Mouse (Mus musculus): Measurements from ENCODE around the gene Lrfn2. TPM values are rescaled to one million over a fixed set of nuclear protein-coding genes. Genes with fewer than 3 reads are reported as not detected.

Gene Lrfn2
- polyA plus RNA-seq, 1 experiment from 2014 or later, result 0.41 TPM

DNA sequence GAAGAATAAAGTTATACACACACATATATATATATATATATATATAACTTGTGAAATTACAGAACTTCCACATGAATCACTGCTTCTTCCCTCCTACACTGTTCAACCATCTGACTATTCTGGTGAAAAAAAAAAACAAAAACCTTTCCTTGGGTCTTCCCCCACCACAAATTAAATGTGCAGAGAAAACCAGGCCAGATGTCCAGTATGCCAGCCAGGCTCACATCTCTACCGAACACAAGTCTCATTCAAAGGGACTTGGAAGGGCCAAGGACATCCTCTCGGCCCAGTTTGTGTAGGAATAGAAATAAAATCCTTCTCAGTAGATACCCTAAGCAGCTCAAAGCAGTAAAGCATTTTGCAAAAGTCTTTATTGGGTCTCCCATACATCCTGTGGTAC is 179.7 kb downstream of the Lrfn2 start:
- Histone ChIP-seq H3K27me3 (ENCODE audit: control insufficient read depth, insufficient read depth, low read length) (no peaks in the 10 kb centered on the region), H3K9me3 (ENCODE audit: control insufficient read depth, low read length) (no peaks in the 10 kb centered on the region), H3K27ac (replicated peaks) (no peak overlapping the region), H3K4me2 (replicated peaks; ENCODE audit: low read depth) (no peak overlapping the region), H3K9ac (ENCODE audit: low read length) (no peak overlapping the region), H3K4me1 (replicated peaks; ENCODE audit: control insufficient read depth, insufficient read depth) (no peaks in the 10 kb centered on the region), H3K4me3 (ENCODE audit: low read depth, low read length) (no peak overlapping the region), H3K36me3 (ENCODE audit: control insufficient read depth, insufficient read depth, low read length) (no peaks in the 10 kb centered on the region)
- DNase-seq (ENCODE audit: low spot score), result no peak
- no peak for ATAC-seq (ENCODE audit: low FRiP score, low TSS enrichment)
- WGBS, result 84% methylated on average over 2 of the region's 2 CpGs
- TF ChIP-seq CTCF (IDR thresholded peaks at IDR 0.05; ENCODE audit: low read depth) (no peak), EP300 (optimal IDR thresholded peaks at IDR 0.05) (no peak)

GRCm38 (mm10) chr17:49113336-49113735 is 181.2 kb downstream of the Lrfn2 start:
- DNase-seq (ENCODE audit: low spot score), result no peak
- TF ChIP-seq EP300 (optimal IDR thresholded peaks at IDR 0.05) (no peak), CTCF (IDR thresholded peaks at IDR 0.05; ENCODE audit: low read depth) (no peak)
- Histone ChIP-seq H3K36me3 (ENCODE audit: control insufficient read depth, insufficient read depth, low read length) (no peaks in the 10 kb centered on the region), H3K4me2 (replicated peaks; ENCODE audit: low read depth) (no peak overlapping the region), H3K9me3 (ENCODE audit: control insufficient read depth, low read length) (no peaks in the 10 kb centered on the region), H3K4me1 (replicated peaks; ENCODE audit: control insufficient read depth, insufficient read depth) (no peaks in the 10 kb centered on the region), H3K27ac (replicated peaks) (no peak overlapping the region), H3K9ac (ENCODE audit: low read length) (no peak overlapping the region), H3K4me3 (ENCODE audit: low read depth, low read length) (no peak overlapping the region), H3K27me3 (ENCODE audit: control insufficient read depth, insufficient read depth, low read length) (no peaks in the 10 kb centered on the region)
- ATAC-seq (ENCODE audit: low FRiP score, low TSS enrichment), result 0 out of 2 replicates have a peak, but pooled peaks have one; percentile 21
- WGBS, result 37% methylated on average over 3 of the region's 3 CpGs

GRCm38 (mm10) chr17:49124166-49124565 is 192.0 kb downstream of the Lrfn2 start:
- no peaks in the 10 kb centered on the region for H3K27me3 ChIP-seq (ENCODE audit: control insufficient read depth, insufficient read depth, low read length)
- peak; percentile 52 for TF ChIP-seq CTCF (IDR thresholded peaks at IDR 0.05; ENCODE audit: low read depth)
- TF ChIP-seq EP300 (optimal IDR thresholded peaks at IDR 0.05), result no peak
- no peak overlapping the region for H3K4me2 ChIP-seq (replicated peaks; ENCODE audit: low read depth)
- no peak overlapping the region for H3K9ac ChIP-seq (ENCODE audit: low read length)
- H3K9me3 ChIP-seq (ENCODE audit: control insufficient read depth, low read length), result no peaks in the 10 kb centered on the region
- WGBS, result 84% methylated on average over 1 of the region's 1 CpGs
- no peak for DNase-seq (ENCODE audit: low spot score)
- no peak overlapping the region for H3K27ac ChIP-seq (replicated peaks)
- ATAC-seq (ENCODE audit: low FRiP score, low TSS enrichment), result no peak
- H3K36me3 ChIP-seq (ENCODE audit: control insufficient read depth, insufficient read depth, low read length), result no peaks in the 10 kb centered on the region
- H3K4me3 ChIP-seq (ENCODE audit: low read depth, low read length), result no peak overlapping the region
- no peaks in the 10 kb centered on the region for H3K4me1 ChIP-seq (replicated peaks; ENCODE audit: control insufficient read depth, insufficient read depth)

- 54% methylated on average over 3 of the region's 3 CpGs for WGBS
- no peak overlapping the region for H3K4me3 ChIP-seq (ENCODE audit: low read depth, low read length)
- no peak for DNase-seq (ENCODE audit: low spot score)
- no peaks in the 10 kb centered on the region for H3K36me3 ChIP-seq (ENCODE audit: control insufficient read depth, insufficient read depth, low read length)
- TF ChIP-seq CTCF (IDR thresholded peaks at IDR 0.05; ENCODE audit: low read depth), result no peak
- no peaks in the 10 kb centered on the region for H3K4me1 ChIP-seq (replicated peaks; ENCODE audit: control insufficient read depth, insufficient read depth)
- H3K4me2 ChIP-seq (replicated peaks; ENCODE audit: low read depth), result no peak overlapping the region
- no peak for ATAC-seq (ENCODE audit: low FRiP score, low TSS enrichment)
- no peaks in the 10 kb centered on the region for H3K9me3 ChIP-seq (ENCODE audit: control insufficient read depth, low read length)
- H3K27ac ChIP-seq (replicated peaks), result no peak overlapping the region
- H3K27me3 ChIP-seq (ENCODE audit: control insufficient read depth, insufficient read depth, low read length), result no peaks in the 10 kb centered on the region
- H3K9ac ChIP-seq (ENCODE audit: low read length), result no peak overlapping the region
Measured at GRCm38 (mm10) chr17:49124642-49125041, 192.5 kb downstream of the Lrfn2 start.

Small RNA genes within 50 kb of the gene (microRNA-seq; reads per million reads assigned to microRNA genes)
- gene Gm44304, result not detected

All from stomach, postnatal 0 days (tissue).